Mouse (Mus musculus) Muller cell, postnatal 12 days (primary cell): ENCODE results near the gene Itpripl2.

ENCODE experiments used
- DNase-seq: peaks from one replicate; pipeline ENCODE4 v3.0.0-alpha.2; 2015; ENCODE audit errors: inconsistent ontology term

The Itpripl2 gene

DNA sequence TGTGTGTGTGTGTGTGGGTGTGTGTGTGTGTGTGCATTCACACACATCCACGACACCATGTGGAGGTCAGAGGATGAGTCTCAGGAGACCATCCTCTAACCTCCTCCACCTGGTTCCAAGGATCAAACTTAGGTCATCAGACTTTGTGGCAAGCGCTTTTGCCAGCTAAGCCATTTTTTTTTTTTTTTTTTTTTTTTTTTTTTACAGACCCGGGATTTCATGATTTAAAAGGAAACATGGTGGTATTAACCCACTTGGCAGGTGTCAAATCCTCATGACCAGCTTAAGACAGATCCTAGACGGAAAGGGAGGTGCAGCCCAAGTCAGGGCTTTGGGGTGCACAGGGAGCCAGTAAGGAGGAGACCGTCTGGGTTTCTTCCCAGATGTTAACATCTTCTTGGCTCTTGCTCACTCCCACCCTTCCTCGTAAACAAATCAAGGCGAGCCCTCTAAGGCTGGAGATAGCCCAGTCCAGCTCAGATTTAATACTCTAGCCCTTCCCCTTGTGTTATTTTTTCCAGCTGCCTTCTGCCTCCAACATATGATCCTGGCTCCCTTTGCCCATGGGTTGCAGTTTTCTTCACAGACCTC lies 47.8 kb downstream of the Itpripl2 start:
- DNase-seq = no peak

DNA sequence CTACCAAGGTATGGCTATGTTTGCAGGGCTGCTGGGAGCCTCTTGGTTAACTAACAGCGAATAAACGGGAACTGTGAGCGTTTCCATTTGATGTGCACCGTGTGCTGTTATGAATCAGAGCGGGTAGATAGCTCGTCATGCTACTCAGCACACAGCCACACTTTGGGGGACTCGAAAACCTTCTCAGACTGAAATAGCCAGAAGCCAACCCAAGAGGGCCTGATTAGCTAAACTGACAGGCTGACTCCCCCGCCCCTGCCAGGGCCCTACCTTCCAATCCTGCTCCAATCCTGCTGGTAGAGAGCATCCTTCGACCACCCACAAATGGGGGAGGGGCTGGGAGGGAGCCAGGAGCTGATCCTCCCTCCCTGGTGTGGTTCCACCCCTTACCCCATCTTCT lies 48.4 kb downstream of the Itpripl2 start:
- DNase-seq = no peak

DNA sequence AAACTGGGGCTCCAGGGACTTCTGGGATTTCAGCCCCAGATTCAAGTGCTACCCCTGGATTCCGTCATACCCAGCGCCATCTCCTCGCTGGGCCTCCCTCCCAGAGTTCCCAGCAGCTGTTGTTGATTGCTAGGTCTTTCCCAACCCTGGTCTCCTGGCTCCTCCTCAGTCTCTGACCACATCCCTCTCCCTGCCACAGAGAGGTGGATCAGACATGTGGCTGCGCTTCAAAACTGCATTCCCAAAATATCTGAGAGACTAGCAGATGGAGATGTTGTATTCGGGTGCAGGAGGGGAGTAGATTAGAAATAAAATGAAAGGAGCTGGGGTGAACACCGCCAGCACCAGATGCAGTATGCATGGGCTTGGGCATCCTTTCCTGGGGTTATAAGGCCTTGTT lies 50.2 kb downstream of the Itpripl2 start:
- peak; percentile 46 for DNase-seq

DNA sequence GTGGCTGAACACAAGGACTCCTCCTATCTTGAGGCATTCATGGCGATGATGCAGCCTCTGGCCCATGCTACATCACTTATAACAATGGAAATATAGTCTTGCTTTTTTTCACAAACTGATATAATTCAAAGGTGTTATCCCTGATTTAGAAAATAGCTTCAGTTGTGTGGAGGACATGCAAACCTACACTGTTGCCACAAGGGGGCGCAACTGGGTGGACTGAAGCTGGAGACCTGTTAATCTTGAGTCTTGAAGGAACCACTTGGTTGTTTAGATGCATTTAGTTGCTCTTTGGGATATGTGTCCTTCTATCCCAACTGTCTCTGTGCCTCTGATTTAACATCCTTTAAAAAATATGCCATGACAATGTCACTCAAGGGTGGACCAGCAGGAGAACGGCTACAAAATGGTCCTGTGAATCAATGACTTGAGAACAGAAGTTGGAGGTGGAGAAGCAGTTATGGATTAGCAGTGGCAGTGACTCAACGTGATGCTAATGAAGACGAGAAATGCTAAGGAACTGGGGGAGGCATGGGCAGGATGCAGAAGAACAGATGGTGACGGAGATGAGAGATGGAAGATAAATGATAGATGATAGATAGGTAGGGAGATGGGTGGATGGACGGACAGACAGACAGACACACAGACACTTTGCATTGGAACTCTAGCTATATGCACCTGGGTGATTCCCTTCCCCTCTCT lies 54.5 kb downstream of the Itpripl2 start:
- no peak for DNase-seq
